30 mouse cellular contexts compared by ENCODE assay signal in the genomic region with DNA sequence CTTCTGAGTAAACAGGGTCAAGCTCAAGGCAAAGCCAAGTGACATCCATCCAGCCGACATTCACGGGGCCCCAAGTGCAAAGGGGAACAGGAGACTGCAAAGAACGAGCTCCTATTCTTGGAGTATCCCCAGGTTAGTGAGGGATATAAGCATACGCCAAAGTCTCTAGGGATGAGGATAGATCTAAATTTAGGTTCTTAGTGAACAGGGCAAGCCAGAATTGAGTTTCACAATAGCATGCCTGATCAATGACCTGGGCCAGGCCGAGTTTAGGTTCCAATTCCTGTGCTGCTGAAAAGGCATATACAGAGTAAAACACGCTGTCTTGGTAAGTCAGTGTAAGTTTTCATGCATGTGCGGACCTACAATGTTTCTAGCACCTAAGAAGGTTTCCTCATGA. TPM values are rescaled to one million over a fixed set of nuclear protein-coding genes. Genes with fewer than 3 reads are reported as not detected.
DNase-seq lines count a peak whose midpoint lies in the region; ATAC-seq and TF ChIP-seq lines count a peak whose summit lies in the region.
"Had no signal": no experiment of that assay in that cellular context is flagged by ENCODE, and none has a peak within 500 bp of the region (broad histone marks: within the 10 kb centered on the region; RNA-seq: fewer than 3 reads in every experiment).

No protein-coding gene starts in this region.

- H3K4me2 ChIP-seq in heart, embryonic 12.5 days, result no peak overlapping the region
- H3K4me2 ChIP-seq in lung, postnatal 0 days (replicated peaks; ENCODE audit: low read depth, low read length), result no peak overlapping the region
- H3K4me2 ChIP-seq: hindbrain, embryonic 12.5 days; kidney, embryonic 15.5 days; limb, embryonic 12.5 days; liver, embryonic 13.5 days; midbrain, embryonic 15.5 days; neural tube, embryonic 15.5 days had no signal

- H3K4me3 ChIP-seq in heart, embryonic 12.5 days, result no peak overlapping the region
- no peak overlapping the region for H3K4me3 ChIP-seq in lung, postnatal 0 days (ENCODE audit: low read depth, low read length)
- H3K4me3 ChIP-seq: erythroblast, embryonic 14.5 days; hindbrain, embryonic 12.5 days; kidney, embryonic 15.5 days; left cerebral cortex, adult 2 months; limb, embryonic 12.5 days; liver, embryonic 13.5 days; midbrain, embryonic 10.5 days; midbrain, embryonic 15.5 days; neural tube, embryonic 15.5 days had no signal

- no peak for ATAC-seq in heart, embryonic 12.5 days (ENCODE audit: insufficient number of reproducible peaks, low FRiP score)
- no peak for ATAC-seq in lung, postnatal 0 days
- ATAC-seq: forebrain, embryonic 16.5 days; hindbrain, postnatal 0 days; midbrain, embryonic 15.5 days had no signal

- no peak for TF ChIP-seq EP300 in lung, postnatal 0 days (IDR thresholded peaks at IDR 0.05)

- H3K27ac ChIP-seq in heart, embryonic 12.5 days (ENCODE audit: poor library complexity, severe bottlenecking), result no peak overlapping the region; the same call in 1 of the 2 replicates
- H3K27ac ChIP-seq in lung, postnatal 0 days (ENCODE audit: low read length), result no peak overlapping the region
- H3K27ac ChIP-seq: hindbrain, embryonic 12.5 days; hindbrain, postnatal 0 days; kidney, embryonic 15.5 days; left cerebral cortex, adult 2 months; limb, embryonic 12.5 days; liver, embryonic 13.5 days; midbrain, embryonic 10.5 days; midbrain, embryonic 15.5 days; neural tube, embryonic 15.5 days had no signal

- peaks cover 3% of the 10 kb centered on the region; the same call in 1 of the 2 replicates for H3K9me3 ChIP-seq in heart, embryonic 12.5 days (replicated peaks)
- no peaks in the 10 kb centered on the region for H3K9me3 ChIP-seq in lung, postnatal 0 days (ENCODE audit: low read length)
- H3K9me3 ChIP-seq: hindbrain, embryonic 12.5 days; kidney, embryonic 15.5 days; limb, embryonic 12.5 days; liver, embryonic 13.5 days; midbrain, embryonic 10.5 days; midbrain, embryonic 15.5 days; neural tube, embryonic 15.5 days had no signal

- DNase-seq in heart, adult 18-20 months, result peak; percentile 19 to 32
- no peak for DNase-seq in heart, postnatal 14 days
- DNase-seq in heart, adult 11 months, result no peak
- peak; percentile 16 for DNase-seq in lung, postnatal 0 days (ENCODE audit: low spot score)
- no peak for DNase-seq in lung, postnatal 36 days
- no peak for DNase-seq in cerebellum, adult 9-10 months
- DNase-seq in spleen, postnatal 4 days (ENCODE audit: low spot score in 2 of 2), result no peak
- DNase-seq: adrenal gland, postnatal 25 days; cerebellum, adult 11-12 months; cerebellum, postnatal 14 days; gastrocnemius, postnatal 10 days; kidney, adult 18-20 months; kidney, postnatal 25 days; liver, embryonic 13.5 days; lung, adult 2 months; lung, postnatal 14 days; retina, postnatal 1 day; right cerebral cortex, postnatal 14 days; thymus, postnatal 14 days had no signal

- no peak for TF ChIP-seq CTCF in lung, postnatal 0 days (IDR thresholded peaks at IDR 0.05)

- intact Hi-C loops in heart, postnatal 14 days (cut with DNase I), result no loop called here

- 0 out of 2 replicates have a peak overlapping the region, but pooled peaks have one; percentile 13 for H3K9ac ChIP-seq in heart, embryonic 12.5 days
- no peak overlapping the region for H3K9ac ChIP-seq in lung, postnatal 0 days (replicated peaks; ENCODE audit: low read depth)
- H3K9ac ChIP-seq: hindbrain, embryonic 12.5 days; kidney, embryonic 15.5 days; limb, embryonic 12.5 days; liver, embryonic 13.5 days; midbrain, embryonic 15.5 days; neural tube, embryonic 15.5 days had no signal

- peaks cover 21% of the 10 kb centered on the region for H3K4me1 ChIP-seq in heart, embryonic 12.5 days (replicated peaks)
- H3K4me1 ChIP-seq in lung, postnatal 0 days (ENCODE audit: insufficient read depth, low read depth, low read length), result no peaks in the 10 kb centered on the region
- H3K4me1 ChIP-seq: hindbrain, embryonic 12.5 days; kidney, embryonic 15.5 days; limb, embryonic 12.5 days; midbrain, embryonic 10.5 days; midbrain, embryonic 15.5 days; neural tube, embryonic 15.5 days had no signal

- peaks cover 52% of the 10 kb centered on the region for H3K36me3 ChIP-seq in heart, embryonic 12.5 days
- H3K36me3 ChIP-seq in lung, postnatal 0 days (ENCODE audit: insufficient read depth, low read length), result 0 out of 2 replicates have a peak, but pooled peaks cover 14% of the 10 kb centered on the region

- H3K27me3 ChIP-seq in heart, embryonic 12.5 days (replicated peaks), result no peaks in the 10 kb centered on the region
- H3K27me3 ChIP-seq in lung, postnatal 0 days (replicated peaks; ENCODE audit: insufficient read depth, low read length), result no peaks in the 10 kb centered on the region
- H3K27me3 ChIP-seq: hindbrain, embryonic 12.5 days; kidney, embryonic 15.5 days; limb, embryonic 12.5 days; liver, embryonic 13.5 days; midbrain, embryonic 15.5 days; neural tube, embryonic 15.5 days had no signal

- 71% methylated on average over 7 of the region's 7 CpGs for WGBS in heart, embryonic 12.5 days
- 69% methylated on average over 7 of the region's 7 CpGs for WGBS in lung, postnatal 0 days

RNA-seq across cellular contexts. Expression of a gene that starts 18.9 kb away (rescaled TPM):
- total RNA-seq in heart, adult 18-20 months (2021), result 10 to 100 TPM; 25.8 to 27.1 TPM
- total RNA-seq in heart, postnatal 14 days (2021), result 10 to 100 TPM; 22.0 to 22.5 TPM
- 28.1 and 30.3 TPM in 2 replicates for polyA plus RNA-seq in heart, embryonic 12.5 days (2016; fragmentation: Nextera tagmentation; extraction: Ambion mirVana)
- polyA plus RNA-seq in lung, postnatal 0 days (2015; fragmentation: Nextera tagmentation; extraction: Ambion mirVana), result 8.1 and 8.6 TPM in 2 replicates

RNA-seq across cellular contexts. Expression of a gene that starts 18.9 kb away (rescaled TPM):
- total RNA-seq in heart, adult 18-20 months (2021), result 10 to 100 TPM; 26.1 to 33.0 TPM
- 10 to 100 TPM; 29.6 to 31.1 TPM for total RNA-seq in heart, postnatal 14 days (2021)
- 32.4 and 36.8 TPM in 2 replicates for polyA plus RNA-seq in heart, embryonic 12.5 days (2016; fragmentation: Nextera tagmentation; extraction: Ambion mirVana)
- polyA plus RNA-seq in lung, postnatal 0 days (2015; fragmentation: Nextera tagmentation; extraction: Ambion mirVana), result 23.4 and 23.8 TPM in 2 replicates

Comparison
In these comparisons a context has a peak if more than half of its experiments do, and no peak if none do; other contexts are left out.
1. DNase-seq: peak in heart, adult 18-20 months (2 of 2) and lung, postnatal 0 days (single experiment); none in heart, postnatal 14 days (0 of 2), heart, adult 11 months (single experiment), lung, postnatal 36 days (single experiment), cerebellum, adult 9-10 months (single experiment) and spleen, postnatal 4 days (0 of 2).